Mouse (Mus musculus): ENCODE measurements around the gene Aimp2. TPM values are rescaled to one million over a fixed set of nuclear protein-coding genes. Genes with fewer than 3 reads are reported as not detected.
A peak's percentile ranks its signal among the peaks of the same experiment; 100 is the strongest.

Aimp2 gene
- 10 to 100 TPM; 34.9 to 35.0 TPM for total RNA-seq (2021)

DNA sequence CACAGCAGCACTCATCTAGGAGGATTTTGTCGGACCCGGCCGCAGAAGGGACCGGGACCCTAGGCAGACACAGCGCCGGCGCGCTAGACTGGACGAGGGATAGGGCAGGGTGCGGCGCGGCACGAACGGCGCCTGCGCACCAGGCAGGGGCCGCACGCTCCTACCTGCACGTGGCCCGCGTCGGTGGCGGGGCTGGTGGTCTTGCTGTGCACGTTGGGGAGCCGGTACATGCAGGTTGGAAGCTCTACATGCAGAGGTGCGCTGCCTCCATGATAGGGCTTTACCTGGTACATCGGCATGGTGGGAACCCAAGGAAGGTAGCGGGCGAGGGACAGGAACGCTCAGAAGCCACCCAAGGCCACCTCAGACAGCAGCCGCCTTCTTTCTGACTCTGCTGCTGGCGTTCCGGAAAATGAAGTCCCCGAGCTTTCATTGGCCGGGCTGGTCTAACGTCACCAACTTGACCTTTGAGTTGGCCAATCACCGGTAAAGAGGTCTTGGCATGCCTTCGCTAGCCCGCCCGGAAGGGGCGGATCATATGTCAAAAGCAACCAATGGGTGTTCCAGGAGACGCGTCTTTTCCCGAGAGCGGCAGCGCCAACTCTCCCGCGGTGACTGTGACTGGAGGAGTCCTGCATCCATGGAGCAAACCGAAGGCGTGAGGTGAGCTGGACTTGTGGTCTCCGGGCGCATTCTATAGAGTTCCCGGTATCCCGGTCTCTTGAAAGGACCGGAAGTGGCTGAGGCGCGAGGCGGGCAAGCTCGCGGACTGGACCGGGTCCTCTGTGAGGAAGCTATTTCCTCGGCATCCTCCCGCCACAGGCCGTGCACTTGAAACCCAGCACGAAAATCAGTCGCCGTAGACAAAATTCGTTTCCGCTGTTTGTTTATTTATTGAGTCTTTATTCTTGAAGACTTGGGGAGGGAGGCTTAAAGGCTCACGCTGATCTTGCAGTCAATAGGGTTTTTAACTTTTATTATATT lies at the start of gene Aimp2, which contains the start of gene Pms2:
Gene Aimp2 (minus strand): TSS at position 431 of the 984 bp plus-strand sequence.
Gene Pms2 (plus strand): TSS at position 548 of the 984 bp plus-strand sequence.
- DNase-seq (ENCODE audit: low spot score) = peak; percentile 96
- intact Hi-C loops (cut with DNase I) = loop anchor here (5.0 kb wide), 1 partner anchor 342 kb away; no protein-coding TSS in a partner anchor

DNA sequence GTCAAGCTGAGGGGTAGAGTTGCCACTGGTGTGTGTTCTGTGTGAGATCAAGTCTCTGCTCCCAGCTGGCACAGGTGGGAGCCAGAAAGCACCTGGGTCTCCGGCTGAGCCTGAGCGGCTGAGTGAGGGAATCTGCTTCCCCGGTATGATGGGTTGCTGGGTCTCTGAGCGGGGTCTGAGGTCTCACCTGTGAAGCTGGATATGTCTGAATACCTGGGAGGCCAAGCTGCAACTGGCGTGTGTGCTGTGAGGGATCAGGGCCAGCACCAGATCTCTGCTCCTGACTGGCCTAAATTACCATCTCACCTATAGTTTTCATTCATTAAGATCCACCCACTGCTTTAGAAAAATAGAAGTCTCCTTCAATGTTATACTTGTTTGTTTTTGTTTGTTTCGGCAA lies 47.5 kb upstream of the Aimp2 start:
- intact Hi-C loops (cut with DNase I) = no loop called here
- no peak for DNase-seq (ENCODE audit: low spot score)

DNA sequence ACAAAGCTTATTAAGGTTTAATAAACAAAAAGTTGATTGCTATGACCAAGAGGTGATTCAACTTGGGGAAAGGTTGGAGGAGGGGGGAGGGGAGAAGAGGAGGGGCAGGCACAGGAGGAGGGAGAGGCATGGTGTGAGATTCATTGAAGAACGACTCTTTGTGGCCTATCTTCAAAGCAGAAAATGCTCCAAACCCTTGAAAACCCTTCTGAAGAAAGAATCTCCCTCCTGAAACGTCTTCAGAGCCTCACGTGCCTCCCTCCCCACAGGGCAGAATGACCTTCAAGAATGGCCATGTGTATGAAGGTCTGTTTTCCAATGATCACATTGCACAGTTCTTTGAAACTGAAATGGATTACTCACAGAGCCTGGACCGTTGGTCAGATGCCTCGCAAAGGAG lies 40.4 kb upstream of the Aimp2 start:
- intact Hi-C loops (cut with DNase I) = no loop called here

DNA sequence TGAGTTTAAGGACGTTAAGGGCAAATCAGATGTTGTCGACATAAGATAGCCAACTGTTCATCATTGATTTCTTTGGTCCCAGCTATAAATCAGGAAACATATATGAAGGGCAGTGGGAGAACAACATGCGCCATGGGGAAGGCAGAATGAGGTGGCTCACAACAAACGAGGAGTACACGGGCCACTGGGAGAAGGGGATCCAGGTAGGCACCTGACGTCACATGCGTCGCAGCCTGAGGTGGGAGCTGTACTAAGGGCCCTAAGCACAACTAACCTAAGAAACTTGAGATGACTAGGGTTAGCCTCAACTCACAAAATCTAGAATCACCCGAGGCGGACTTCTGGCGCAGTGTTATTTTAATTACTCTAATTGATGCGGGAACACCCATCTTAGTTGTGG lies 38.7 kb upstream of the Aimp2 start:
- intact Hi-C loops (cut with DNase I) = no loop called here

More for the DNA sequence above, 40.4 kb upstream of the Aimp2 start:
- DNase-seq (ENCODE audit: low spot score) = no peak

DNA sequence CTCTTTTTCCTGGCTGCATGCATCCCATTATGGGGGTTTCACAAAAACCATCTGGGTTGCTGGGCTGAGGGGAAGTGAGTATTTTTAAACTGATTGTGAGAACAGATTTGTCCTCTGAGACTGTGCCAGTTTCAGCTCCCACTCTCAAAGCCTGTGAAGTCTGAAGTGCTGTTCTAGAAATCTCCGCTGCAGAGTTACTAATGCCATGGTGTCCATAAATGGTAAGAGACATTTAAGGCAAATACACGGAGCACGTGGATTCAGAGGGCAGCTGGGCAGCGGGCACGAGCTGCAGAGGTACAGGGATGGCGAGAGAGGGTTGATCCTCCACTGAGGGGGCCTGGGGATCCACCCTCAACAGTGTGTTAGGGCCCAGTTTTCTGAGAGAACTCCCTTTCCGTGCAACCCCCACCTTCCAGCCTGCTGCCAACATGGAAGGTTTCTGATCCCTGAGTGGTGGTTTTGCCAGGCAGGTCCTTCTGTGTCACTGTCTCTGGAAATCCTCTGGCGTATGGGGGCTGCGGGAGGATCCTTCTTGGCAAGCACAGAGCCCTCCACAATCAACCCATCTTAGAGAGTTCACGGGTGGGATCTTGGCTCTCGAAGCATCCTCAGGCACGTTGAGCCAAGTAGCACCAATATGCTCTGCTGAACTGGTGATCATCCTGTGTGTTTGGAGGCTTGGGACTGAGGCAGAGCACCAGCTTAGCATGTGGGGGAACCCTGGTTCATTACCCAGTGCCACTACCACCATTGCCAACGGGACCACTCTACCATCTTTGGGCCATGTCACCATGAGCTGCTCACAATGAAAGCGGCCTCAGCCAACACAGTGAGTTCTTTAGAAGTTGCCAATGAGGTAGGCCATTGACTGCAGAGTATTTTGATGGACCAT lies 33.8 kb upstream of the Aimp2 start:
- intact Hi-C loops (cut with DNase I) = no loop called here
- DNase-seq (ENCODE audit: low spot score) = no peak

More for the DNA sequence above, 38.7 kb upstream of the Aimp2 start:
- no peak for DNase-seq (ENCODE audit: low spot score)

GRCm38 (mm10) chr5:143941588-143941987 lies 31.9 kb upstream of the Aimp2 start:
- intact Hi-C loops (cut with DNase I) = no loop called here

DNA sequence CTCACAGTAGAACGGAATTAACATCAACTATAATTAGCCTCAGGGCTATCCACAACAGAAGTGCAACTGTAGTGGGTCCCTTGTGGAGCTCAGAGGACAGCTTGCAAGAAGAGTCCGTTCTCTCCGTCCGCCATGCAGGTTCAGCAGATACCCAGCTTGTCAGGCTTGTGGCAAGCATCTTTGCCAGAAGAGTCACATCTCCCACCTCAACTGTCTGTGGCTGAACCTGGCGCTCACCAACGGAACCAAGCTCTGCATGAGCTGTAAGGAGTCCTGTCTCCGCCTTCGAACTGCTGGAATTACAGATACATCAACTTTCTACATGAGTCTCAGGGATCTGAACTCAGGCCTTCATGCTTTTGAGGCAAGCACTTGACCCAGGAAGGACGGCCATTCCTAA lies 26.5 kb upstream of the Aimp2 start:
- intact Hi-C loops (cut with DNase I) = no loop called here
- no peak for DNase-seq (ENCODE audit: low spot score)

More at GRCm38 (mm10) chr5:143941588-143941987, 31.9 kb upstream of the Aimp2 start:
- DNase-seq (ENCODE audit: low spot score) = no peak

DNA sequence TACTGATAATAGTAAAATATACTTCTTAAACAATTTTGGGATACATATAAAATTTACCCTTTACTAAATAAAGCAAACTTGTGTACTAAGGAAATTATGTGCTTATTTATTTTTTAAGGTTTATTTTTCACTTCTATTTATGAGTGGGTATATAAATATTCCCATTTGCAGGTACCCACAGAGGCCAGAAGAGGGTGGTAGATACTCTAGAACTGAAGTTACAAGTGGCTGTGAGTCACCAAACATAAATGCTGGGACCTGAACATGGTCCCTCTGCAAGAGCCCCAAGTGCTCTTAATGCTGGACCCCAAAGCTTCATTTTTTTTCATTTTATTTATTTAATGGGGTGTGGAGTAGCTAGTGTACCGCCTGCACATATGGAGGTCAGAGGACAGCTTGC lies 24.2 kb upstream of the Aimp2 start:
- intact Hi-C loops (cut with DNase I) = no loop called here
- DNase-seq (ENCODE audit: low spot score) = no peak

GRCm38 (mm10) chr5:143933414-143933813 lies 23.8 kb upstream of the Aimp2 start:
- intact Hi-C loops (cut with DNase I) = no loop called here
- no peak for DNase-seq (ENCODE audit: low spot score)

GRCm38 (mm10) chr5:143932831-143933230 lies 23.2 kb upstream of the Aimp2 start, which contains the start of gene Rsph10b:
TSS of gene Rsph10b (plus strand) at chr5:143933035.
- intact Hi-C loops (cut with DNase I) = no loop called here
- DNase-seq (ENCODE audit: low spot score) = no peak

GRCm38 (mm10) chr5:143931863-143932580 lies 22.4 kb upstream of the Aimp2 start:
- intact Hi-C loops (cut with DNase I) = no loop called here
- DNase-seq (ENCODE audit: low spot score) = no peak

- DNase-seq (ENCODE audit: low spot score) = no peak
- intact Hi-C loops (cut with DNase I) = no loop called here
Measured at GRCm38 (mm10) chr5:143930656-143931055, 21.0 kb upstream of the Aimp2 start.

DNA sequence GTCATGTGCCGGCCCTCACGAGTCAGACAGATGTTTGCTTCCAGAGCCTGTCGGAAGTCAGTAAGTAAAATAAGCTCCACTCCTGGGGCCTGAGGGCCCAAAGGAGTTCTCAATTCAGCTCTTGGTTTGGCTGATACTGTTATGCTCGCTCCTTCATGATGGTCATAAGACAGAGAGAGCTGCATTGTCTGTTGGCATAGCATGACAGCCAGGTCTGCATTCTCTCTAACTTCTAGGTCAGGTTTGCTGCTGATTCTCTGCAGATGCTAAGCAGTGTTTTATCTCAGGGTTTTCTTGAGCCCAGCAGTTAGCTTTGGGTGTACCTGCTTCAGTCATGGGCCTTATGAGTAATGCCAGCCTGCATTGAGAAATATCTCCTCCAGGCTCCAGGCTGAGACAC lies 19.6 kb upstream of the Aimp2 start:
- intact Hi-C loops (cut with DNase I) = no loop called here
- DNase-seq (ENCODE audit: low spot score) = no peak

- DNase-seq (ENCODE audit: low spot score) = no peak
- intact Hi-C loops (cut with DNase I) = no loop called here
Measured at GRCm38 (mm10) chr5:143927875-143928274, 18.2 kb upstream of the Aimp2 start, which contains the start of gene Gm42421. TSS of gene Gm42421 (plus strand) at chr5:143928175.

GRCm38 (mm10) chr5:143924781-143925452 lies 15.3 kb upstream of the Aimp2 start:
- intact Hi-C loops (cut with DNase I) = no loop called here
- no peak for DNase-seq (ENCODE audit: low spot score)

GRCm38 (mm10) chr5:143918120-143918519 lies 8.5 kb upstream of the Aimp2 start:
- intact Hi-C loops (cut with DNase I) = no loop called here
- DNase-seq (ENCODE audit: low spot score) = no peak

- no peak for DNase-seq (ENCODE audit: low spot score)
- intact Hi-C loops (cut with DNase I) = loop anchor here (2.0 kb wide), 1 partner anchor 185 kb away; the partner anchor contains the start of gene Usp42
Measured at GRCm38 (mm10) chr5:143917418-143917817, 7.8 kb upstream of the Aimp2 start.

GRCm38 (mm10) chr5:143916221-143916620 lies 6.6 kb upstream of the Aimp2 start:
- intact Hi-C loops (cut with DNase I) = loop anchor here (2.0 kb wide), 1 partner anchor 183 kb away; the partner anchor contains the start of gene Usp42
- DNase-seq (ENCODE audit: low spot score) = no peak

- intact Hi-C loops (cut with DNase I) = no loop called here
- DNase-seq (ENCODE audit: low spot score) = no peak
Measured at GRCm38 (mm10) chr5:143908926-143909325, 721 bp downstream of the Aimp2 start.

Data from heart, postnatal 25 days (tissue).